Mouse (Mus musculus) naive thymus-derived CD4-positive, alpha-beta T cell, adult 2 months (primary cell): ENCODE data around the gene Cdk11b.
"Not testable (repeated sequence)": the region's sequence is repeated elsewhere in the genome, so short reads cannot be mapped to it uniquely, and the experiment has no call there.

ENCODE experiments used
- DNase-seq: peaks from one replicate; pipeline ENCODE4 v3.0.0-alpha.2; 2011; ENCODE audit warnings: low read depth

Gene Cdk11b

DNA sequence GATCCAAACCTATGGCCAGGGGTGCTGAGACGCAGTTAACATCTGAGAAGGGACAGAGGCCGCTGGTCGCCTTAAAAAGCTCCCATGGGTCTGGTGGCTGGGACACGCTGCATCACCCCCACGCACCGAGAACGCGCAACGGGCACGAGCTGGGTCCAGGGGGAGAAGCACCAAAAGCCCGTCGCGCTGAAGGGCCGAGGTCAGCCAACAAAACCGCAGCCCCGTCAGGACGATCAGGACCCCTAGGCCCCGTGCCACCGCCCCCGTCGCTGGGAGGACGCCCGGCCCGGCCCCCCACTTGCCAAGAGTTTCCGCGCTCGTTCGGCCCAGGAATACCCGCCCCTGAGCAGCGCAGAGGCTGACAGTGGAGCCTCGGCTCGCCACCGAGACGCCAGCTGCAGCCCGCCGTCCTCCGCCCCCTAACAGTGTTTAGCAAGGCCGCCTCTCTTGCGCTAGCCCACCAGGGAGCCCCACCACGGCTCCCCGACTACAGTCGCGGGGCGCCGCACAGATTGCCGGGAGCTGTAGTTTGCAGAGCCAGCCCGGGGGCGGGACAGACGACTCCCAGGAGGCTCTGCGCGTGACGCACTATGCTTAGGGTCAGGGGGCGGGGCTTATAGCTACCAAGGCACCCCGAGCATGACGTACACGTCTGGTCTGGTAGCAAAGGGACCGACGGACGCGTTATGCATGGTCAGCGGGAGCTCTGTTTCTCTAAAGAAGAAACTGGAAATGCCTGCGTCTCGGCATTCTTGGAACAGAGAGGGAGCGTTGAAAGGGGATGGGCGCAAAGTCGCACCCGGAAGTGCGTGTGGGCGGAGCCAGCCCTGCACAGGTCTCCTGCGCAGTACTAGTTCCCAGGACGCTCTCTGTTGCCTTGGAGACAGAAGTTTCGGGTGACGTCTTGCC, 44.3 kb downstream of the Cdk11b start, which contains the start of gene Mib2:
TSS of gene Mib2 (minus strand) at position 510 of the 909 bp plus-strand sequence.
- peak; percentile 99 for DNase-seq

DNA sequence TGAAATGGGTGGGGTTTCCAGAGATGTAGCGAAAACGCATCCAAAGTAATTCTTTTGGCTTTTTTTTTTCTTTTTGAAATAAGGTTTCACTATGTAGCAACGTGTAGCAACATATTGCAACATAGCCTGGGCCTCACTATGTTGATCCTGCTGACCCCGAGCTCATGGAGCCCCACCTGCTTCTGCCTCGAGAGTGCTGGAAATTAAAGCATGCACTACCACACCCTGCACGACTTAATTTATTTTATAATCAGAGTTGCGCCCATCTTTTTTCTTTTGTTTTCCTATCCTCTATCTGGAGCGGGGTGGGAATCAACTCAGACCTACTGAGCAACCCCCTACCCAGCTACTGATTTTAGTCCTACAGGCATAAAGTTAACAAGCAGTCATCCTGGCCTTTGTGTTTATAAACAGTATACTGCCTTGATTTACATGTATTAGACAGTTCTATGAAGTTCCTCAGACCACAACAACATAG, 45.0 kb downstream of the Cdk11b start:
- no peak for DNase-seq

DNA sequence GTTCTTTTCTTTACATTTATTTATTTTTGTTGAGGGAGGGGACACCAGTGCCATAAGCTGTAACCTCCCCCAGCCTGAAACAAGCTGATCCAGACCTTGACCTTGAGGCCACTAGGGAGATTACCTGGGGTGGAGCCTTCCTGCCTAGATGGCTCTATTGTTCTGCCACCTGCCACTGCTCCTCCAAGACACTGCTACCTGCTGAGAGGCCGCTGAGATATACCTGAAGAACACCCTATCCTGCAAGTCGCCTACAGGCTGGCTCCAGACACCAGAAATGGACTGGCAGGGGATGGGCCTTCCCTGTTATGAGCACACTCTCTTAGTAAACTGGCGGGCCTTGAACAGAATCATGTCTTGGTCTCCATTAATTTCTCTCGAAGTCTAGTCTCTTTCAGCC, 45.6 kb downstream of the Cdk11b start:
- DNase-seq, result not testable (repeated sequence)

DNA sequence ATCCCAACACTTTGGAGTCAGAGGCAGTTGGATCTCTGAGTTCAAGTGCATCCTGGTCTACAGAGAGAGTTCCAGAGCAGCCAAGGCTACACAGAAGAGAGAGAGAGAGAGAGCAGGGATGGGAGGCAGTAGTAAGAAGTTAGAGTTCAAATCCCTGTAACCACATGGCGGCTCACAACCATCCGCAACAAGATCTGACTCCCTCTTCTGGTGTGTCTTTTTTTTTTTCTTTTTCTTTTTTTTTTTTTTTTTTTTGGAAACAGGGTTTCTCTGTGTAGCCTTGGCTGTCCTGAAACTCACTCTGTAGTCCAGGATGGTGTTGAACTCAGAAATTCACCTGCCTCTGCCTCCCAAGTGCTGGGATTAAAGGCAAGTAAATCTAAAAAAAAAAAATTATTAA, 47.4 kb downstream of the Cdk11b start:
- no peak for DNase-seq

DNA sequence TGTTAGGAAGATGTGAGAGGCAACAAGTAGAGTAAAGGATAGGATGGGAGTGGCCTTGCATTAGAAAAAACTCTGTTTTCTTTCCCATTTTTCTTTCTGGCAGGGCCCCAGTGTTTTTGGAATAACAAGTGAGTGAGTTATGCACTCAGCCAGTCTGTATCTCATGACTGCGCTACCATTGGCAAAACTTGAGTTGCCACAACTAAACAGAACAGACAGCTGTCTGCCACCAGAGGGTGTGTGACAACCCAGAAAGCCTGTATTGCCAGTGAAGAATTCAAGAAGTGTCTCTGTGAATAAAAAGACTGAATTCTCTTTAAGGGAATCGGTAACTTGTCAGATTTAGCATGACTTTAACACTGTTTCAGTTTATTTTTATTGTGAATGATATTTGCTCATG, 51.3 kb downstream of the Cdk11b start:
- DNase-seq, result peak; percentile 61

DNA sequence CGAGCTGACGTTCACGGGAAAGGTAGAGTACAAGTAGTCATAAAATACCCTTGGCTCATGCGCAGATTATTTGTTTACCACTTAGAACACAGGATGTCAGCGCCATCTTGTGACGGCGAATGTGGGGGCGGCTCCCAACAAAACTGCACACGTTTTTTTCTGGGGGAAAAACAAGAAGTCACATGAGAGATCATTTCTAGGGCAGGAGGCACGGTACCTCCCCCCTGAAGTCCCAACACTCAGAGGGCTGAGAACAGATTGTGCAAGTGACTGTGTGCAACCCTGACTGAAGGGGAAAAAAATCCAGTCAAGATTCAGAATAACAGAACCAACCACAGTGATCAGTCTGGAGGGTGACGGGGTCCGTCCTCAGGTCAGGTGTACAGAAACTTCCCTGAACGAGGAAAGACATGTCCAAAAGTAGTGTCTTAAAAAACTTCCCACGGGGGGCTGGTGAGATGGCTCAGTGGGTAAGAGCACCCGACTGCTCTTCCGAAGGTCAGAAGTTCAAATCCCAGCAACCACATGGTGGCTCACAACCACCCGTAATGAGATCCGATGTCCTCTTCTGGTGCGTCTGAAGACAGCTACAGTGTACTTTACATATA, 59.1 kb downstream of the Cdk11b start:
- not testable (repeated sequence) for DNase-seq

DNA sequence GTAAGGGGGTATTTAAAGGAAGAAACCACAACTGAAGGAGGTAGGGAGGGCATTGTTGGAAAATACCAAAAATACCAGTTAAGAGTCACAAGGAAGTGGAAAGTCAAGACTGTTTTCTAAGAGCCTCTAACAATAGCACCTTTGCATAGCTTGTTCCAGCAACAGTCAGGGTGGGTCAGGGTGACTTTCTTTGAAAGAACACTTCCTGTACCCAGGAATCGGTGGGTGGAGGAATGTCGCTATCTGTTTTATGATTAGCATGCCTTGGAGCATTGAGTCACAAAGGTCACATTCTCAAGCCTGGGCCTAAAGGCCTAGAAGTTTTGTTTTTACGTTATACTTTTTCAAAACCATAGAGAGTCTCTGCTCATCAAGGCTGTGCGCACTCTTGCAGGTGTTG, 63.1 kb downstream of the Cdk11b start:
- DNase-seq, result not testable (repeated sequence)

DNA sequence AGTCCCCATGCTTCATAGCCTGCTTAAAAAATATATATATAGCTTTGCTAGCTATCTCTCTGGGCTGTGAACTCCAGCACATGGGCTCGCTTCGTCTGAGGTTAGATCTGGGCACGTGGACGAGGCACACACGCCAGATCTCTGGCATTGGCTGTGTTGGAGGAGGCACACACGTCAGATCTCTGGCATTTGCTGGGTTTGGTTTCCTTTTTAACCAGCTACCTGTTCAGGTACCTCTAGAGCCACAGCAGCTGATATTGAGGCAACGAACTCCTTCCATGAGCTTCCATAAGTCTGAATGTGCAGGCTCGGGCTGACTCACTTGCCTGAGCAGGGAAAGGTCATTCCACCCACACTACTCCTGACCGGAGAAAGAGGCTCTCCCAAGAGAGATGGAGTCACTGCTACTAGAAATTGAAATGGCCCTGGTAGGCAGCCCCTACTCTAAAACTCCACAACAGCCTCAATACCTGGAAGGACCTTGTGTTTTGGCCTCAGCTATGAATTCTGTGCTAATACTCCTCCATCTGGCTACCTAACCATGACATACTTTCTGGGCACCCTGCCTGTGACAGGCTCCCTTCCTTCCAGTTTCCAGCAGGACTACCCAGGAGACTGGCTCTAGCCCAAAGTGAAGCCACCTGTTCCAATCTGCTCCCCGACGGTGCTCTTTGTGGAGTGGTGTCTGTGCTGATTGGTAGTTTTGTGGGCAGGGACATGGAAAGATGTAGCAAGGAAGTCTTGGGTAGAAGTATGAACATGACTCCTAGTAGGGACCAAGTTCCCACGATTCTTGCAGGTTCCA, 66.1 kb downstream of the Cdk11b start:
- no peak for DNase-seq

DNA sequence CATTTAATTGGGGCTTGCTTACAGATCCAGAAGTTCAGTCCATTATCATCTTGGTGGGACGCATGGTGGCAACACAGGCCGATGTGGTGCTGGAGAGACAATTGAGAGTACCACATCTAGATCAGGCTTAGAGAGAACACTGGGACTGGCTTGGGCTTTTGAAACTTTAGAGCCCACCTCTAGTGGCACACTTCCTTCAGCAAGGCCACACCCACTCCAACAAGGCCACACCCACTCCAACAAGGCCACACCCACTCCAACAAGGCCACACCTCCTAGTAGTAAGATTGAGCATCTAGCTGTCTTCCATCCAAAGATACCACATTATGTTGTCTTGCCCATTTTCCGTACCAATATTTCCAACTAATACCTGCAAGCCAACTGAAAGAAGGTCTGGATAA, 67.8 kb downstream of the Cdk11b start:
- no peak for DNase-seq

DNA sequence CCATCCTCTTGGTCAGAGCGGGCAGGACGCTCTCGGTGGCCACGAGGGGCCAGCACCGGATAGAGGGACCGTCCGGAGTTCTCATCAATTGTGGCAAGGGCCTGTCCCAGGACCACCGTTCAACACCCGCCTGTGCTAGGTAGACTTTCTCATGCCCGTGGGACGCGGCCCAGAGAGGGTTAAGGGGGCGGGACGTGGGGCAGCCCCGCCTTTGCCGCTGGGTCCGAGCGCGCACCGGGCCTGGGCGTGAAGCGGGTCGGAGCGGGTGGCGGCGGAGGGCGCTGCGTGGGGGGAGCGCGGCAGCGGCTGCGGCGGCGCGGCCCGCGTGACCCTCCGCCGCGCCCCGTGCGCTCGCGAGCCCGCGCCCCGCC, 69.4 kb downstream of the Cdk11b start, which contains the start of gene Fndc10:
TSS of gene Fndc10 (plus strand) at position 232 of the 371 bp plus-strand sequence.
- DNase-seq, result no peak

DNA sequence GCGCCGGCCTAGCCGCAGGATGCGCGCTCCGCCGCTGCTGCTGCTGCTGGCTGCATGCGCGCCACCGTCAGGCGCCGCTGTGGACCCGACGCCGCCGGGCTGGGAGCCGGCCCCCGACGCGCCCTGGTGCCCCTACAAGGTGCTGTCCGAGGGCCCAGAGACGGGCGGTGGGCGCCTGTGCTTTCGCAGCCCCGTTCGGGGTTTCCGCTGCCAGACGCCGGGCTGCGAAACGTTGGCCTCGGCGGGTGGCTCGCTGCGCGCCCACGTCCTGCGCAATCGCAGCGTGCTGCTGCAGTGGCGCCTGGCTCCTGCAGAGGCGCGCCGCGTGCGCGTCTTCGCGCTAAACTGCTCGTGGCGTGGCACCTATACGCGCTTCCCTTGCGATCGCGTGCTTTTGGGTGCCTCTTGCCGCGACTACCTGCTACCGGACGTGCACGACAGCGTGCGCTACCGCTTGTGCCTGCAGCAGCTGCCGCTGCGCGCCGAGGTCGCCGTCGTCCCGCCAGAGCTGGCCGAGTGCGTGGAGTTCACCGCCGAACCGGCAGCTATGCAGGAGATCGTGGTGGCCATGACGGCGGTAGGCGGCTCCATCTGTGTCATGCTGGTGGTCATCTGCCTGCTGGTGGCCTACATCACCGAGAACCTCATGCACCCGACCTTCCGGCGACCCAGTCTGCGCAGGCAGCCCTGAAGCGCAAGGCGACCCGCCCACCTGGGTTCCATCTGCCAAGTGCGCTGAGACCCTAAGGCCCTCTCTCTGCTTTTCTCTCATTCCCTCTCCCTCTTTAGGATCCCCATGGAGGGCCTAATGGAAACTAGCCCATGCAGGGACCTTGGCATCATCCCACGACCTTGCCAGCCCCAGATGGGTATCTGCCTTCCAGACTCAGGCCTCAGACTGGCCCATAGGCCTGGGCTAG, 70.1 kb downstream of the Cdk11b start:
- peak; percentile 91 for DNase-seq

DNA sequence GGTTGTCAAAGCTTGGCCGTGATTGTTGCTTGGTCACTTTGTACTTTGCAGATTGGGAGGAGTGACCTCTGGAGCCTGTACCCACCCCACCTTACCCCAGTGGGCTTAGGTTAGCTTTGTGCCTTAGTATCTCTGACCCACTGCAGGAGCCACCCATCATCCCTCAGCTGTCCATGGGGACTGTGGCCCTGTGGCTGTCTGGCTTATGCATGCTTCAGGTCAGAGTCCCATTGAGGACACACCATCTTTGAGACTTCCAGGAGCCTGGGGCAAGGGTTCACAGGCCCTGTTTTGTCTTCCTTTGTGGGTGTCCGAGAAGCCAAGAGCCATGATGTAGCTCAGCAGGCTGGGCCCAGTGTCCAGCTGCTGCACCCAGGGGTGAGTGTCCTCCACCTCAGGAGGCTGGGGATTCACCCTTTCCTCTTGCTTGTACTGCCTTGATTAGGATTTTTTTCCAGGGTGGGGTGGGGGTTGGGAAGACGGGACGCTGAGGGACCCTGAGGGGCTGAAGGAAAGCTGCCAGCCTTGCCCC, 70.9 kb downstream of the Cdk11b start:
- no peak for DNase-seq

DNA sequence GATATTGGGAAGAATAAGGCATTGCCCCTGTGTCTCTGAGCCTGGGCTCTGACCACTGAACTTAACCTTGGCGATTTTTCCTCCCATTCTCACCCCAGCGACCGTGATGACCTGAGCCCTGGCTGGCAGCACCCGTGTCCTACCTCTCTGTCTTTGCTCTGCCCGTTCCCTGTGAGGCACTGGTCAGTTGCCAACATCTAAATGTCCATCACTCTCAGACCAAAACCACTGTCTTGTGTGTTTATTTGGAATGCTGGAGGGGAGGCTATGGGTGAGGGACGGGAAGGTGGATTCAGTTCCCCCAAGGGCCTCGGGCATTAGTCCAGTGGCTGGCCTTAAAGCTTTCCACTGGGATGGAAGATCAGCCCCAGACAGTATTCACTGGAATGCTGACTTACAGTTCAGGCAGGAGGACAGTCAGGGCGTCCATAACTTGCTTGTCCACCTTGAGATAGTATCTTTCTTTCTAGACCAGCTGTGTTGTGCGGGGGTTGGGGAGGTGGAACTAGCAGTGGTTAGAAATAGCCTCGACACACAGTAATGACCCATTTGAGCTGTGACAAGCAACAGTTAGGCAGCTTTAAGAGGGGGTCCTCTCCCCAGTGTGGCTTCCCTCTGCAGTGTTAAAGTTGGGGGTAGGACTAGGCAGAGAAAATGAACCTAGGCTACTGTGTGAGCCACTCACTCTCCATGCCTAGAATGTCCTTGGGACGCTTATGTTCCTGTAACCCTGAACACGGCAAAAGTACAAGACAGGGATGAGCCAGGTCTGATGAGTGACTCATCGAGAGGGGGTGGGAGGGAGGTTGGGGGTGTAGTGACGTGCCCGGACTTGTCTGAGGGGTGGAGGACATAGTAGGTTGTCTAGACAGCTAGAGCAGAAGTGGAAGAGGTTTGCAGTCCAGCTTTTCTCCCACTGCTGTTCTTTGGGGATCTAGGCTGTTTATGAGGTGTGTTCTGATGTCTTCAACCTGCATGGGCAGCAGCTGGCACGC, 71.9 kb downstream of the Cdk11b start:
- DNase-seq, result no peak
